Mouse (Mus musculus): ENCODE results near the gene Rhou. TPM values are rescaled to one million over a fixed set of nuclear protein-coding genes. Genes with fewer than 3 reads are reported as not detected.

Rhou gene
- total RNA-seq, 2 experiments from 2014 or later = 5.3 to 7.9 TPM

- ATAC-seq (replicated peaks; ENCODE audit: poor library complexity) = no peak
Measured at GRCm38 (mm10) chr8:123649483-123649882, 4.2 kb upstream of the Rhou start.

GRCm38 (mm10) chr8:123651390-123652098 lies 2.2 kb upstream of the Rhou start:
- no peak for ATAC-seq (replicated peaks; ENCODE audit: poor library complexity)

- ATAC-seq (replicated peaks; ENCODE audit: poor library complexity) = no peak
Measured at GRCm38 (mm10) chr8:123652641-123653040, 1.1 kb upstream of the Rhou start.

DNA sequence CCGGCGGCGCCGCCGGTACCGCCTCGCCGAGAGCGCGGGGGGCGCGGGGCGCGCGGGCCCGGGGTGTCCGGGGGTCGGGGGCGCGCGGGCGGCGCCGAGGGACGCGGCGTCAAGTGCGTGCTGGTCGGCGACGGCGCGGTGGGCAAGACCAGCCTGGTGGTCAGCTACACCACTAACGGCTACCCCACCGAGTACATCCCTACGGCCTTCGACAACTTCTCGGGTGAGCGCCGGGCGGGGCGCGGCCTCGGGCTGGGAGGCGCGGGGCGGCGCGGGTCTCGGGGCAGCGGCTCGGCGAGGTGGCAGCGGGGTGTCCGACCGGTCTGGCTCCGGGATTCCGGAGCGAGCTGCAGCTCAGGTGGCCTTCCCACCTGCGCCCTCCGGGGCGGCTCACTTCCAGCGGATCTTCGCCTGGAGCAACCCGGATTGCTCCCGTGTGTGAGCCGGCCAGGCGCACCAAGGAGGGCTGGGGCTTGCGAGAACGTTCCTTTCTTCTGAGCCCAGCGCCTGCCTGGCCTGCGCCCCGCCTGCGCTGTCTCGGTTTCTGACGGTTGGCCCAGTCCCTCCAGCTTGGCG lies 353 bp downstream of the Rhou start:
- ATAC-seq (replicated peaks; ENCODE audit: poor library complexity) = no peak

DNA sequence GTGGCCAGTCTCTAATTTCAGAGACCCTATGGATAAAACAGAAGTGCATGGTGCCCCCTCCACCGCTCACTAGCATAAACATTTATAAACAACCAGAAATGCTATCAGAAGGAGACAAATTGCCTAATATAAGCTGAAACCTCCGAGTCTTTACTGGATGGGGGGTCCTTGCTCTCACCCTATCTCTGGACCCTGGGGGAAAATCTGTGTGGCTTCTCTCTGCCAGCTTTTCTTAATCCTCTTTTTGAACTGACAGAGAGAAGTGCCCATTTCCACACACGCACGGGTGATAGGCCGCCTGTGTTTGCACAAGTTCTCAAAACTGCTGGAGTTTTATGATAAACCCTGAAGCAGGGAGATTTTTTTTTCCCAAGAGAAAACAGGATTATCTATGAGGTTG lies 1.0 kb downstream of the Rhou start:
- no peak for ATAC-seq (replicated peaks; ENCODE audit: poor library complexity)

DNA sequence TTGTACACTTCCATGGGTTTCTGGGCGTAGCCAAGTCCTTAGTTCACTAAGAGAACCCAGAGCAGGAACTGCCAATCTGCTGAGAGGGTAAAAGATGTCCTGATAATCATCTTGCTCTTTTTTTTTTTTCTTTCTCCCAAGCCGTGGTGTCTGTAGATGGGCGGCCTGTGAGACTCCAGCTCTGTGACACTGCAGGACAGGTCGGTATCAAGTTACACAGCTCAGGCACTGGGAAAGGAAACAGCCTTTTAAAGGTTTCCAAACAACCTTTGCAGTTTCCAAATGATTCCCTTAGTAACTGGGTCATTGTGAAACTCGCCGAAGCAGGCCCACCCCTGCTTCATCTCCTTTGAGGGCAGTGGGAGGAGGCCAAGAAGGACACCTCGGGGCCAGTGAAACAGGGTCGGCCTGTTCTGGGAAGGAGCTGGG lies 1.6 kb downstream of the Rhou start:
- ATAC-seq (replicated peaks; ENCODE audit: poor library complexity) = peak; percentile 52

DNA sequence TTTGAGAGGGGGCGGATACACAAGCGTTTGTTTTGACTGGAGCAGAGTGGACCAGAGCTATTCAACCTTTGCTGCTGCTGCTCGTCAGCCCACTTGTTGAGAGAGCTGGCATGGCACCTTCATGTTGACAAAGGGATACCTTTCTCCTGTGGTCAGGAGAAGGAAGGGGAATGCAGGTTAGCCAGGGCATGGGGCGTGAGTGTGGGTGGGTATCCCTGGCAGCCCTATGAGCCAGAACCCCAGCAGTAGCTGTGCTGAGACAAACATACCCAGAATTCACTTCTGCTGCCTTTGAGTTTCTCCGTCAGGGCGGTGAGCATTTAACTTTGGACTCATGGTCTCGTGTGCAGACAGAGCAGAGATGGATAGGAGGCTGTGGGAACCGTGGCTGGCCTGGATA lies 4.1 kb downstream of the Rhou start:
- no peak for ATAC-seq (replicated peaks; ENCODE audit: poor library complexity)

DNA sequence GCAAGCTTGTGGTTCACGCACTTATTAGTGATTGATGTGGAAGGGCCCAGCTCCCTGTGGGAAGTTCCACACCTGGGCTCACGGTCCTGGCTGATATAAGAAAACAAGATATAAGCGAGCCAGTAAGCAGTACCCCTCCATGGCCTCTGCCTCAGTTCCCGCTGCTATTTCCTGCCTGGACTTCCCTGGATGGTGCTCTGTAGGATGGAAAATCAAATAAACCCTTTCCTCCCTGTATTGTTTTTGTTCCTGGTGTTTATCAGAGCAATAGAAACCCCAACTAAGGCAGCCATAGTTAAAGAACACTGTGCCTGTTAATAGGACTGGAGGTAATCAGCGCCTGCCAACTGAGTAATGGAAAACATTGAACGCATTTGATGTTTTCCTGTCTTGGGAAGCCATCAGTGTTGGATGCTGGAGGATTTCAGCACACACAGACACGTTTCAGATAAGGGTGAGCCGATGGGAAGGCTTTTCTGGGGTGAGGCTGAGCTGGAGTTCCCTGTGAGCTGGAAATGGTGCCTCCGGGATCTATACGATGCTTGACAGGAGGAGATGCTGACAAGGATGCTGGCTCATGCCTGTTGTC lies 5.8 kb downstream of the Rhou start:
- no peak for ATAC-seq (replicated peaks; ENCODE audit: poor library complexity)

DNA sequence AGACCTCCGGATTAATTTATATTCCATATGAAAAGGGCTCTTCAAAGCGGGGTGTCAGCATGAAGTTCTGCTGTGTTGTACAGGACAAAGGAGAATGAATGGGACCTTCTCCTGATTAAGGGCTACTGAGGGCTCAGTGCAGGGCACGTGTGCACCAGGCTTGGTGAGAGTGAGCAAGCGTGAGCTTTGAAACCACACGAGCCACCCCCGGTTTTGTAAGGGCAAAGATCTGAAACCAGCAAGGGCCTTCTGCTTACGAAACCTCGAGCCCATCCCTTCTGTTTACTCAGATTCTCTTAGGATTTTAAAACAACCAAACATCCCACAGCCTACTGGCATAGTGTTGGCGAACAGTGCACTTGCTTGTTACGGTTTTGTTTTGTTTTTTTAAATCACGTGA lies 7.8 kb downstream of the Rhou start:
- peak; percentile 37; the same call in 1 of the 2 replicates for ATAC-seq (replicated peaks; ENCODE audit: poor library complexity)

GRCm38 (mm10) chr8:123665580-123665979 lies 11.9 kb downstream of the Rhou start:
- ATAC-seq (replicated peaks; ENCODE audit: poor library complexity) = no peak

DNA sequence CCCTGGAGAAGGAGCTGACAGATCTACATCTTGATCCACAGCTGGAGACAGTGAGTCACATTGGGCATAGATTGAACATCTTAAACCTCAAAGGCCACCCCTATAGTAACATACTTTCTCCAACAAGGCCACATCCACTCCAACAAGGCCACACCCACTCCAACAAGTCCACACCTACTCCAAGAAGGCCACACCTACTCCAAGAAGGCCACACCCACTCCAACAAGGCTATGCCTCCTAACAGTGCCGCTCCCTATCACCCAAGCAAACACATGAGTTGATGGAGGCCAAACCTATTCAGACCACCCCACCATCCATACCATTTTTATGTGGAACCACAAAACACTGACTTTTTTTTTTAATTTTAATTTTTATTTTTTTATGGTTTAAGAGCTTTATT lies 13.1 kb downstream of the Rhou start:
- ATAC-seq (replicated peaks; ENCODE audit: poor library complexity) = no peak

DNA sequence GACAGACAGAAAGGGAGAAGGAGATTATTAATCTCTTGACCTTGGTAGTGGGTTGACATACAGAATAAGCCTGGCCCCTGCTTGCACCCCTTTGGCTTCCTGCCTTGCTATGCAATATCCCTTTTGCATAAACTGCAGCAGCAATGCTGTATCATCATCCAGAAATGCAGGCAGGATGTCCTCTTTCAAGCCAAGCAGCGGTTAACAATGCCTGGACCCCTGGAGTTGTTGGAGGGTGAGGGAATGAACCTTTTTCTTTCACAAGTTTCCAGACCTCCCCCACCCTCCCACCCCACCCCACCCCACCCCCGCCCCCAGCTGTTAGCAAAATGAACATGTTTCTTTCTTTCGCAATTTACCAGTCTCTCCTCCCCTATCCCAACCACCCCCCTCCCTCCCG lies 15.0 kb downstream of the Rhou start:
- peak; percentile 66 for ATAC-seq (replicated peaks; ENCODE audit: poor library complexity)

DNA sequence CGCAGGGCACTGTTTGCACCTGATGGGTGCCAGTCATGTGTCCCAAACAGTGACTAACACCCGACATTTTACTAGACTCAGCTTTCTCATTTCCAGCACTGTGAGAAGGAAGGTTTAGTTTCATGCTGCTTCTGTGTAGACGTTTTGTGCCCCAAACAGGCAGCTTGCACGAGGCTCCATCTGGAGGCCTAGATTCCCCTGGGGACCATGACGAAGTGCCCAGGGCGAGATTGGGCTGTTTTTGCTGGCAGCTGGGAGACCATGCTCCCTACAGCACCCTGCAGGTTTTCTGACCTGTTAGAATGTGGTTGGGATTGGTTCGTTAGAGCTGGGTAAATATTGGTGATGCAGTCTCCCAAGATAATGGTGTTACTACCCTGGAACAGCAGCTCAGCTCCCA lies 17.0 kb downstream of the Rhou start:
- no peak for ATAC-seq (replicated peaks; ENCODE audit: poor library complexity)

GRCm38 (mm10) chr8:123671454-123671853 lies 17.7 kb downstream of the Rhou start:
- peak; percentile 10; the same call in 1 of the 2 replicates for ATAC-seq (replicated peaks; ENCODE audit: poor library complexity)

GRCm38 (mm10) chr8:123672648-123673047 lies 18.9 kb downstream of the Rhou start:
- ATAC-seq (replicated peaks; ENCODE audit: poor library complexity) = peak; percentile 89

DNA sequence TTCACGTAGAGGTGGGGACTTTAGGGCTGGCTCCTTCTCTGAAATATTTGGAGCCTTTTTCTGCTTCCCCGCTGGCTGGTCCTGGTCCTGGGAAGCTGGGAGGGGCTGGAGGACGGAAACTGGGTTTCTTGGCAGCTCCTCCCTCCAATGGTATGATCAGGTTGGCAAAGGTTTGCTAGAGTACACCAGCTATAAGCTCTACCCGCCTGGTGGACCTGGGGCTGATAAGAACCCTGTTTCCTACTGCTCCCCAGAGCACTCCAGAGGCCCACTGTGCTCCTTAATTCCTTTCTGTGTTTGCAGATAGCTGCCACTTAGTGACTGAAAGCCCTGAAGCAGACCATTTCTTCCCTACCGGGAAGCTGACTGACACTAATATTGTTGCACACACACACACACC lies 21.9 kb downstream of the Rhou start:
- ATAC-seq (replicated peaks; ENCODE audit: poor library complexity) = no peak

GRCm38 (mm10) chr8:123678390-123678789 lies 24.7 kb downstream of the Rhou start:
- no peak for ATAC-seq (replicated peaks; ENCODE audit: poor library complexity)

DNA sequence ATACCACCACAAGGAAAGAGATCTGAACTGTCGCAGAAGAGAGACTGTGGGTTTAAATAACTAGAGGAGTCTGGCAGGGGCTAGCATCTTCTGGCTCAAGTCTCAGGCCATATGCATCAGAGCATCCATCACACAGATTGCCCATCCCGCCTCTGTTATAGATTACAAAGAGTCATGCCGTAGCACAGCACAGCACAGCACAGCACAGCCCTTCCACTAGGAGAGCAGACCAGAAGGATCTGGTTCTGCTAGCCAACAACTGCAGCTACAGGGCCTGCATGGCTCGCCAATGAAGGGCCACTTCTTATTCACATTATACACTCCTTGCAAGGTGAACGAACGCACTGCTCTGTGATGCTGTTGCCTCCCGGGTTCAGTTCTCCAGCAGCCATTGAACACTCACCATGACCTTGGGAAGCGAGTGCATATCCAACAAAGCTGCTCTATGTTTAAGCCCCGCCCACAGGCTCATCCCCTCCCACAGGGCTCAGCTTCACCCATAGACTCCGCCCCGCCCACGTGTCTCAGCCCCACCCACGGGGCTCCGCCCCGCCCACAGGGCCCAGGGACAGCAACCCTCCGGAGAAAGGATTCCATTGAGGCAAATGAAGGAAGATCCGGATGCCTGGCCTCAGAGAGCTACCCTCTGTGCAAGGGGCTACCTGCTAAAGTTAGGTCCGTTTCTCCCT lies 28.5 kb downstream of the Rhou start:
- peak; percentile 54 for ATAC-seq (replicated peaks; ENCODE audit: poor library complexity)

DNA sequence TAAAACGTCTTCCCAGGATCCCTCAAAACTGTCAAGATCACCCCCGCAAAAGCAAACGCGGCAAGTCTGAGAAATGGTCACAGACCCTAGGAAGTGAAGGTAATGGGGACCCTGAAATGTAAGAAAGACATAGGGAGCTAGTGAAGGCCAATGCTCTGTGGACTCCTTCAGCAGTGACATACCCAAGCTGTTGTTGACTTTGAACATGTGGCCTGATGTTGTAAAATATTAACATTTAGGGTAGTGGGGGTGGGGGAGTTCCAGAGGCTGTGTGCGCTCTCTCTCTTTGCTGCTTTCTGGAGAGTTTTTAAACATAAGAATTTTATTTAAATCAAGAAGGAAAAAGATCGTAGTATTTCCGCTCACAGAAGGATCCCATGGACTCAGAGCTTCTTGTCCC lies 29.6 kb downstream of the Rhou start:
- no peak for ATAC-seq (replicated peaks; ENCODE audit: poor library complexity)

DNA sequence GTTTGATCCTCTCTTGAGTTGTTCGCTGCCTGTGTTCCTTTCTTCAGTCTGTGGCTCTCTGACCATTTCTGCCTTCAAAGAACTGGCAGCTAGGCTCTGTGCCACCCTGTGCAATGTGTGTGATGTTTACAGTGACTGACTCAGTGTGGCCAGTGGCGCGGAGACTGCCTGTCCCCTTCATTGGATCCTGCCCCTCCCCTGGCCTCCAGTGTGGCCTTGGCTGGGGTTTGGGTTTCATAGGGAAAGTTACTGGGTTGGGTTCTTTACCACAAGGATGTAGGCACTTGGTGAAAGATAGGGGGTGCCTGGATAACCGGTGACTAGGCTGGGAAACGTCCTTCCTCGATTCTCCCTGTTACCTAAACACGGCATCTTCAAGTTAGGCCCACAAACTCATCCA lies 31.1 kb downstream of the Rhou start:
- ATAC-seq (replicated peaks; ENCODE audit: poor library complexity) = no peak

GRCm38 (mm10) chr8:123685477-123685876 lies 31.7 kb downstream of the Rhou start:
- ATAC-seq (replicated peaks; ENCODE audit: poor library complexity) = no peak

DNA sequence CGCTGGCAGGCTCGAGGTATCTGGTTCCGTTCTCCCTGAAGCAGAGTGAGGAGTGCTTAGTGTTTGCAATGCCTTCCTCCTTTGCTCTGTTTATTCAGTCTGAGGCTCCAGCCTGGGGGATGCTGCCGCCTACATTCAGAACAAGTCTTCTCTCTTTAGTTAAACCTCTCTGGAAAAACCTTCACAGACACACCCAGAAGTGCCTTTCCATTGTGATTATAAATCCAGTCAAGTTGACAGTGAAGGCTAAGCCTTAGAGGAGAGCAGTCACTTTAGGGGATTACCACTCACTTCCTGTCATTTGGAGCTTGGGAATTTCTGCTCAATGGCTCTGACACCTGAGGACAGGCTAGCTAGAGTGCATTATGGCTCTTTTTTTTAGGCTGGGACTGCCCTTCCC lies 34.1 kb downstream of the Rhou start:
- ATAC-seq (replicated peaks; ENCODE audit: poor library complexity) = no peak

All from megakaryocyte progenitor cell, adult 5-6 weeks (primary cell).